Mouse (Mus musculus): ENCODE measurements around the gene Sdcbp2.

The Sdcbp2 gene

GRCm38 (mm10) chr2:151571873-151572700, at the start of gene Sdcbp2:
Gene Sdcbp2 (plus strand): TSS chr2:151572622.
- DNase-seq, result no peak

- DNase-seq, result no peak
These were observed 47.9 kb upstream of the Sdcbp2 start for GRCm38 (mm10) chr2:151524324-151525041.

GRCm38 (mm10) chr2:151525520-151525919, 46.9 kb upstream of the Sdcbp2 start:
- no peak for DNase-seq

GRCm38 (mm10) chr2:151528066-151528465, 44.4 kb upstream of the Sdcbp2 start:
- peak; percentile 77 for DNase-seq

- DNase-seq, result peak; percentile 35
These were observed 43.3 kb upstream of the Sdcbp2 start for GRCm38 (mm10) chr2:151529169-151529568.

GRCm38 (mm10) chr2:151530378-151531230, 41.8 kb upstream of the Sdcbp2 start:
- DNase-seq, result peak; percentile 65

- no peak for DNase-seq
These were observed 38.8 kb upstream of the Sdcbp2 start for GRCm38 (mm10) chr2:151533632-151534031.

- DNase-seq, result peak; percentile 39
These were observed 36.3 kb upstream of the Sdcbp2 start for GRCm38 (mm10) chr2:151535961-151536617.

- DNase-seq, result peak; percentile 20
These were observed 35.8 kb upstream of the Sdcbp2 start for GRCm38 (mm10) chr2:151536618-151536974.

GRCm38 (mm10) chr2:151538646-151539045, 33.8 kb upstream of the Sdcbp2 start:
- no peak for DNase-seq

GRCm38 (mm10) chr2:151542323-151543062, 29.9 kb upstream of the Sdcbp2 start, which contains the start of gene Fkbp1a:
Gene Fkbp1a (plus strand): TSS chr2:151542483.
- DNase-seq, result peak; percentile 95

- DNase-seq, result peak; percentile 55
These were observed 29.1 kb upstream of the Sdcbp2 start for GRCm38 (mm10) chr2:151543063-151543895.

- DNase-seq, result peak; percentile 56
These were observed 27.7 kb upstream of the Sdcbp2 start for GRCm38 (mm10) chr2:151544673-151545072.

- DNase-seq, result no peak
These were observed 25.9 kb upstream of the Sdcbp2 start for GRCm38 (mm10) chr2:151546571-151546970.

- DNase-seq, result no peak
These were observed 22.8 kb upstream of the Sdcbp2 start for GRCm38 (mm10) chr2:151549615-151550121.

- DNase-seq, result no peak
These were observed 9.2 kb upstream of the Sdcbp2 start for GRCm38 (mm10) chr2:151562930-151563921.

GRCm38 (mm10) chr2:151564006-151564405, 8.4 kb upstream of the Sdcbp2 start:
- DNase-seq, result no peak

- DNase-seq, result no peak
These were observed 7.4 kb upstream of the Sdcbp2 start for GRCm38 (mm10) chr2:151564986-151565385.

- DNase-seq, result no peak
These were observed 5.6 kb upstream of the Sdcbp2 start for GRCm38 (mm10) chr2:151566856-151567255.
